Mouse (Mus musculus) embryo, embryonic 10 days (tissue): Measurements from ENCODE around the gene Prrt1.

ENCODE experiments used
- DNase-seq: peaks from one replicate; pipeline ENCODE4 v3.0.0-alpha.2; 2015; ENCODE audit warnings: low spot score

The Prrt1 gene

DNA sequence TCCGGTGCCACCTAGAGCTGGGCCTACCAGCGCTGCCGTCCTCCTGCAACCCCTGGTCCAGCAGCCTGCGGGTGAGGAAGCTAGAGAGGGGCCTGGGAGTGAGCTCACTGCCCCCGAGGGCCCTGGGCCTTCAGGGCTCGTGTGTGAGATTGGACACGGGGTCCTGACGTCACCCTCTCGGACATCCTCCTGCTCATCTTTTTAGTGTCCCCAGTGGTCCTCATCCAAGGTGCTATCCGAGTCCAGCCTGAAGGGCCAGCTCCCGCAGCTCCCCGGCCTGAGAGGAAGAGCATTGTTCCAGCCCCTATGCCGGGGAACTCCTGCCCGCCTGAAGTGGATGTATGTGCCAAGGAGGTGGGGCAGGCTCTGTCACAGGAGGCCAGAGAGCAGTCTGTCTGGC lies 21.4 kb downstream of the Prrt1 start:
- no peak for DNase-seq

DNA sequence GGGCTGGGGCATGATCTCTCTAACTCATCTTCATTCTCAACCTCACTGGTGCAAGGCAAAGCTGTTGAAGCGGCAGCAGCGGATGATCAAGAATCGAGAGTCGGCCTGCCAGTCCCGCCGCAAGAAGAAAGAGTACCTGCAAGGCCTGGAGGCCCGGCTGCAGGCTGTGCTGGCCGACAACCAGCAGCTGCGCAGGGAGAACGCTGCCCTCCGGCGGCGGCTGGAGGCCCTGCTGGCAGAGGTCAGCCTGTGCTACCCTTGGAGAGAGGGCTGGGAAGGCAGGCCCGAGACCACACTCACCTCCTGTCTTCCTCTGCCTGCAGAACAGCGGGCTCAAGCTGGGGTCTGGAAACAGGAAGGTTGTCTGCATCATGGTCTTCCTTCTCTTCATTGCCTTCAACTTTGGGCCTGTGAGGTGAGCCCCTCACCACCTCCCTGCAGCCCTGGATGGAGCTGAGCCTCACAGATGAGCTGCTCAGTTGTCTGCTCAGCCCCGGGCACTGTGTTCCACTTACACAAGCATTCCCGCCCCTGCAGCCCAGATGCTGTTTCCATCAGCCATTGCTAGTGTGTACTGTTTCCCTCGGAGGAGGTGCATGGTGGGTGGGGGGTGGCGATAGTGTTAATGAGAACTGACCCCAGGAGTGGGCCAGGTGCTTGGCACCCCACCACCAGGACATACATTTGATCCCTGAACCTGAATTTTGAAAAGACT lies 22.3 kb downstream of the Prrt1 start:
- DNase-seq, result peak; percentile 63

DNA sequence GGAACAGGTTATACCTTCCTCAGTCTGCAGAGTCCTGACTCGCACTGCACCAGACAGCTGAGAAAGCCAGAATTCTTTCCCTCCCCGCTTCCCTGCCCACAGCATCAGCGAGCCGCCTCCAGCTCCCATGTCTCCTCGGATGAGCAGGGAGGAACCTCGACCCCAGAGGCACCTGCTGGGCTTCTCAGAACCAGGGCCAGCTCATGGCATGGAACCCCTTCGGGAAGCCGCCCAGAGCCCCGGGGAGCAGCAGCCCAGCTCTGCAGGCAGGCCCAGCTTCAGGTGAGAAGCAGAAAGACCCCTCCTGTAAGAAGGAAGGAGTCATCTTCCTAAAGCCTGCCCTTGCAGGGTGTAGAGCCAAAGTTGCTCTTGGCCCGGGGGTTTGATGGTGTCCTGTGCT lies 23.2 kb downstream of the Prrt1 start:
- DNase-seq, result no peak

DNA sequence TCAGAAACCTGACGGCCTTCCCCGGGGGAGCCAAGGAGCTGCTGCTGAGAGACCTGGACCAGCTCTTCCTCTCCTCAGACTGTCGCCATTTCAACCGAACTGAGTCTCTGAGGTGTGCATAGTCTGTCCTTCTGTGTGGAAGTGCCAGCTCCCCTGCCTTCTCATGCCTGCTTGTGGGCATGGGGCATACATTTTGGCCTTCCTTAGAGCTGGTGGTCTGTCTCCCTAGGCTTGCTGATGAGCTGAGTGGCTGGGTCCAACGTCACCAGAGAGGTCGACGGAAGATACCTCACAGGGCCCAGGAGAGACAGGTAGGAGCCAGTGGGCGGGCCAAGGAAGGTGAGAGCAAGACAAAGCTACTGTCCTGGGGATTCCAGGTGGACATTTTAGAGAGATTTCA lies 23.7 kb downstream of the Prrt1 start:
- DNase-seq, result no peak

DNA sequence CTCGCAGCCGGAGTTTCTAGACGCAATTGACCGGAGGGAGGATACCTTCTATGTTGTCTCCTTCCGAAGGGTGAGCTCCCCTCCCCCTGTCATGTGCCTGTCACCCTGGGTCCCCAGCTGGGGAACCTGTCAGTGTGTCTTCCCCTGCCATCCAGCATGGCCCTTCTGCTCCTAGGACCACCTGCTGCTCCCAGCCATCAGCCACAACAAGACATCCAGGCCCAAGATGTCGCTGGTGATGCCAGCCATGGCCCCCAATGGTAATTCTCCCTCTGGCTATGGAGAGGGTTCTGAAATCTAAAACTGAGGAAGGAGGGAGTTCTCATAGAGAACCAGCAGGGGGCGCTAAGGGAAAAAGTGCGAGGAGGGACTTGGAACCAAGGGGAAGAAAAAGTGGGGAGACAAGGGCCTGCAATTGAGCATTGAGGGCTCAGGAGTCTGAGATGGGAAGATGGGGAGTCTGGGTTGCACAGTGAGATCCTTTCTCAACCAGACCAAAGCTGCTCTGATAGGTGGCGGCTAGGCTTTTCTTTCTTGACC lies 24.5 kb downstream of the Prrt1 start:
- DNase-seq, result peak; percentile 57

DNA sequence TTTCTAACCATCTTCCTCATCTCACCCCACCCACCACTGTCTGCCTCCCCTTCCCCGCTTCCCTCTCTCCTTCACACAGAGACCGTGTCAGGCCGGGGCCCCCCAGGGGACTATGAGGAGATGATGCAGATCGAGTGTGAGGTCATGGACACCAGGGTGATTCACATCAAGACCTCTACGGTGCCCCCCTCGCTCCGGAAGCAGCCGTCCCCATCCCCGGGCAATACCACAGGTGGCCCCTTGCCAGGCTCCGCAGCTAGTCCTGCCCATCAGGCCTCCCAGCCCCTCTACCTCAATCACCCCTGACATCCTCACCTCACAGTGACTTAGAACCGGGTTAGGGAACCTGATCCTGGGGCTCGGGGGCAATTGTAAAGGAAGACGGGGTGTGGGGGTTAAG lies 25.1 kb downstream of the Prrt1 start:
- DNase-seq, result no peak

DNA sequence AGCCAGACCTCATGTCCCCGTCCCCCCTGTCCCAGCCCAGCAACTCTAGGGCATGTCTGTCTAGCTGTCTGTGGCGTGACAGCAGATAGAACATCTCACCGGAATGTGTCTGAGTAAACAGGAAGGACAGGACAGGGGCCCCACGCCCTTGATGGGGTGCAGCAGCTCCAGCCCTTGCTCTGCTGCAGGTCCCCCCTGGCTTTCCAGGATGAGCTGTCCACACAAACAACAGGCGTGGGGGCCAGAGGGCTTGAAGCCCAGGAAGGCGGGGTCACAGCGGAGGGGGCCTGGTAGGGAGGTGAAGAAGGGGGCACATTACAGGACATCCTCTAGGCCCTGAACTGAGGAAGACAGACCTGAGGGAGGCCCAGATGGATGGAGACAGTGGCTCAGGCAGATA lies 25.8 kb downstream of the Prrt1 start:
- DNase-seq, result no peak

DNA sequence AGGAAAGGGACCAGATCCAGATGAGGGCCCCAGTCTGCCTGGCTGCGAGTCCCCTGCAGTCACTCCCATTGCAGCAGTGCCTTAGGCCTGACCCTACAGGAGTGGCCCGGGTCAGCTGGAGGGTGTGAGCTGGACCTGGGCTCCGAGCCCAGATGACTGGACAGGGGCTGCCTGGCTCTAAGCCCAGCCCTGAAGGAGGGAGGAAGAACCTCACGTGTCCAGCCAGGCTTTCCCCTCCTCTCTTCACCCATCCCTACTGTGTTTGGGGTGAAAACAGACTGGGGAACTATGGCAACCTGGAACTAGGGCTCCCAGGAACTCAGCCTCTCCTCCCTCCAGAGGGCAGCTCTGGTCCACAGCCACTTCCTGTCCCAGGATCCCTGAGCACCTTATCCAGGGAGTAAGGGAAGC lies 26.3 kb downstream of the Prrt1 start:
- DNase-seq, result no peak

DNA sequence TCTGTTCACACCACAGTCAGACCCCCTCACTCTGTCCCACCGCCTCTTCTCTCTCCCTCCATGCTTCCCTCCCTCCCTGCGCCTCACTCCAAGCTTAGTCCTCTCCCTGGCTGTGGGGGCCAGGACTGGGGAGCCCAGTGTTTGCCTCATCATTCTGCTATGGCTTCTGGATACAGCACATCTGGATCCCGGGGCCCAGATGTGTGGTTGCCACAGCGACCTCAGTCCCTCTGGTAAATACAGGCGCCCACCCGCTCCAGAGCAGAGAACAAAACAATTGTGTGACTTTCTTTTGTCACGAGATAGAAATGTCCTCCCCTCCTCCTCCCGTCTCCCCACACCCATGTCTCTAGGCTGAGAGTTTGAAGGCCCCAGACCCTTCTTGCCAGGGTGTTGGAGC lies 27.3 kb downstream of the Prrt1 start:
- no peak for DNase-seq

DNA sequence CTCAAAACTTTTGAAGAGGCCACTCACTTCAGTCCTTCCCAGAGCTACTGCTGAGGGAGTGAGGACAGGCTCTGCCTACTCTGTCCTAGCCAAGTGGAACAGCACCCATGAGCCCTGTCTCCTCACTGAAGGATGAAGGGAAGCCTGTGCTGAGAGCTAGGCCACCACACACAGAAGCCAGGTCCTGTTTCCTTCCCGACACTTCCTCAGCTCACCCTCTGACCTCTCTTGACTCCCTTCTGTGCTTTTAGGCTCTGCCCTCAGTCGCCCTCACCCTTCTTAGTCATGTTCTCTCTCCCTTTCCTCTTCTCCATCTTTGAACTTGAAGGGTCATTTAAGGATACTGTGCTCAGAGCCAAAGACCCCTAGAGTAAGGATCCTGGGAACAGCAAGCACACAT lies 27.9 kb downstream of the Prrt1 start:
- DNase-seq, result no peak

DNA sequence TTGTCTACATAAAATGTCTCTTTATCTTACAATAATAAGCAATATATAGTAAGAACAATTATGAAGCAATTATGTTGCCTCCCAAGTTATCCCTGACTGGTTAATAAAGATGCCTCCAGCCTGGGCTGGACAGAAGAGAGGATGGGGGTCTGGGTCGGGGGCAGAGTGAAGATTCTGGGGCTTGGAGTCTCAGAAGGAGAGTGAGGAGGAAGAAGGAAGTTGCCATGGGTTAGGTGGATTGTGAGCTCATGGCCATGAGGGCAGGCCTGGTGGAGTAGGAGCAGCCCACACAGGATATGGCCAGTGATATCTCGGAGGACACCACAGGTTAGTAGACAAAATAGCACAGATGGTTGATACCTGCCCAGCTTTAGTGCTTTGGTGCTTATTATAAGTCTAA lies 28.8 kb downstream of the Prrt1 start:
- no peak for DNase-seq

DNA sequence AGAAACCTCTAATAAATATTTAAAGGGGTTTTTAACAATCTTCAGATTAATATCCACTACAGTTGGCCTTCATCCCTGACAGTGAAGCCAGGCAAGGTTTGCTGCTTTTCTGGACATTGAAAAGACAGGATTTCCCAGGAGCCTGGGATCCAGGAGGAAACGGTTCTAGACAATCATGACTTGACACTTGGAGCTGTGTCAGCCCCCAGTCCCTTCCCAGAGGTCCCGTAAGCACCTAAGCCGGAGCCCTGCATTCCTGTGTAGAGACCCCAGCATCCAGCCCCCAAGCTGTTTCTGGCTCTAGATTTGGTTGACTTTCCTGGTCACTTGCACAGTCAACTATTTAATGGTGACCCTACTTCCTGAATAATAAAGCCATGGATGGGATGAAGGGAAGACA lies 29.3 kb downstream of the Prrt1 start:
- DNase-seq, result no peak

DNA sequence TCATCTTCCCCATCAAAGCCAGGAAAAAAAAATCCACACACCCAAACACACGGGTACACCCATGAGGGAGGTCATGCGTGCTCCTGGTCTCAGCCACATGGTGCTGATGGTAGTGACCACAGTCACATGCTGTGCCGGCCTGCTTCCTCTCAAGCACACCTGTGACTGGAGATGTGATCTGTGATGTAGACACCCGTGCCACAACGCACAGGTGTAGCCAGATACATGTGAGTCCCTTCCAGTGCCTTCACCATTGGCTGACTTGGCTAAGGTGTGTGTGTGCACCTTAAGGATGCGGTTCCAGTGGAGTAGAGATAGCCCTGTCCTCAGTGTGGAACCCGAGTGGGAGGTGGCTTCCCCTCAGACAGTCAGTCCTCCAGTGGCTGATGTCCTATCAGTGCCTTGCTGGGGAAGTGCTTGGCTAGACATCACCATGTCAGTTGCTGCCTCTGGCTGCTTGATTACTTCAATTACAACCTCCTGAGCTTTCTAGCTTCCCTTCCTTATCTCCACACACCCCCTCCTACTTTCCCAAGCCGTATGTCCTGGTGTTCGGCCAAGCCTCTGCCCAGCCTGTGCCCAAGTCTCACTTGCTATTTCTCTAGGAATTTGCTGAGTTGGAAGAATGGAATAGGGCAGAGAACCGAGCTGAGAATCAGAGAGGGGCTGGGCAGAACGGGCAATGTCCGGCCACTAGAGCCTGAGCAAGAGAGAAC lies 30.0 kb downstream of the Prrt1 start:
- DNase-seq, result no peak

DNA sequence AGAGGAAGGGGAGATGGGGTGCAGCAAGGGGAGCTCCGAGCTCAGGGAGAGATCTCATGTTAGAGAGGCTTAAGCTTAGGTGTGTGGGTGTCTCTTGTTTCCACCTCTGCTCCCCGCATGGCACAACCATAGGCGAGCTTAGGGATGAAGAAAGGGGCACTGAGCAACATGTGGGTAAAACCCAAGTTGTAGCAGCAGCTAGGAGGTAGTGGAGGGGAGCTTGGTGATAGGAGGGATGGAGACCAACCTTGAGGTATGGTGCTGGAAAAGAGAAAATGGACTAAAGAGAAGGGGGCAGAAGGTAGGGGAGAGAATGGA lies 30.5 kb downstream of the Prrt1 start:
- no peak for DNase-seq

DNA sequence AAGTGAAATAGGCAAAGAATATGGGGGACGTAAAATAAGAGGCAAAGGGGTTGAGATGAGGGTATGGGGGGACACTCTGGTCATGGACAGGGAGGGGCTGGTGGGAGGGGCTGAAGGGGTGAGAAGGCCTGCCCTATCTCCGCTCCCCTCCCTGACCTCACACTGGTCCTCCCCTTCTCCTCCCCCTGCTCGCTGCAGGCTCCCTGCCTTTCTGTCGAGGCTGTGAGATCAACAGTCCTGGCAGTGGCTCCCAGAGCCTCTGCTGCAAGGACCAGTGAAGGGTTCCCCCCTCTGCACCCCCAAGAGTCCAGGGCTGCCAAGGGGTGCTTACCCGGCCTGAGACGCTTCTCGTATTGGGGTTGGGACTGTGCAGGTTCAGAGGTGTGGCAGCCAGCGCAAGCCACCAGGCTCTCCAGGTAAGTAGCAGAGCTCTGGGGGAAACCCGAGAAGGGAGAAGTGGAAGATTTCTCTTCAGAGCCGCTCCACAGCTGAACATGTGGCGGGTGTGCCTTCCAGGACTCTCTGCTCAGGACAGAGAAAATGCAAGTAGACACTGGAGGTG lies 31.0 kb downstream of the Prrt1 start:
- no peak for DNase-seq

DNA sequence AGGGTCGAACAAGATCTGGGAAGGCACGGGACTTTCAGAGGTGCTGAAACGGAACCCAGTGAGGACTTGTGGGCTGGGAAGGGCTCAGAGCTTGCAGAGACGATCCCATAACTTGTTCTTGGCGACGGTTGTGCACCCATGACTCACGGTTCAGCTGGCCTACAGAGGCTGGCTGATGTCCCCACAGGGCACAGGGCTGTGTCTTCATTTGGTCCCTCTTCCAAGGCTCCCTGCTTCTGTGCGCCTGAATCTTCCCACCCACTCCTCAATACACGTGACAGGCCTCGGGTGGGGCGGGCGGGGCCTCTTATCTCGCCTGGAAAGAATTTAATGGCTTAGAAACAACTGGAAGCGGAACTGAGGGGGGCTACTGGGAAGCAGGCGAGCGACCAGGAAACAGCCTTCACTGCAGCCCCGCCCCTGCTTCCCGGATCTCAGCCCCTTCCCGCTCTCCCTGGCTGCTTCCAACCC lies 31.8 kb downstream of the Prrt1 start:
- DNase-seq, result no peak

DNA sequence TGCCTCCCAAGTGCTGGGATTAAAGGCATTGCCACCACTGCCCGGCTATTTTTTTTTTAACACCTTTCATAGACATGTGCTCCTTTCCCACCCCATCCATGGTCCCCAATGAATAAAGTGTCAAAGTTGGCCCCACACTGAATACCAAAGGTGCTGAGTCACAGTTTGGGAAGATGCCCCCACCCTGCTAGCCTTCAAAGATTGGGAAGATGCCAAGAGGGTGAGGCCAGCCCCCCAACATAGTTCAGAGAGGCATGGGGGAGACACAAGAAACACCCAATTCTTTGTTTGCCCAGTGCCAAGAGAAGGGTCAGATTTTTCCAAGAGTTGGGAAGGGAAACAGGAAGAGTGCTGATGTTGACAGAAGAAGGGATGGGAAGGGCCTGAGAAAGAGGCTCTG lies 33.1 kb downstream of the Prrt1 start:
- DNase-seq, result no peak

DNA sequence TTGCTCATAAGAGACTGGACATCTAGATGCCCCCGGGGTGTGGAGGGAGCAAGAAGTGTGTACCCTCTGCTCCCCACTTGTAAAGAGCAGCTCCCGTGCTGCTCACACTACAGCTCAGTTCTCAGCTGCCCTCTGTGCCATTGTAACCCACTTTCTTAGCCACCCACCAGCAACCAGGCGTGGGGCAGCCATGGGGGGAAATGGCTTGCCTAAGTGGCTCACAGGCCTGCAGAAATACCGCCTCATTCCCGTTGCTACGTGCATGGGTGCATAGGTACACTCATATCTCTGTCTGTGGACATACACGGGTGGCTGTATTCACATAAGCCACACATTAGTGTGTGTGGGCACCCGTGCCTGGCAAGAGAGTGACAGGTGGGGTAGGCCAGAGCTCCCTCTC lies 33.6 kb downstream of the Prrt1 start:
- DNase-seq, result no peak

DNA sequence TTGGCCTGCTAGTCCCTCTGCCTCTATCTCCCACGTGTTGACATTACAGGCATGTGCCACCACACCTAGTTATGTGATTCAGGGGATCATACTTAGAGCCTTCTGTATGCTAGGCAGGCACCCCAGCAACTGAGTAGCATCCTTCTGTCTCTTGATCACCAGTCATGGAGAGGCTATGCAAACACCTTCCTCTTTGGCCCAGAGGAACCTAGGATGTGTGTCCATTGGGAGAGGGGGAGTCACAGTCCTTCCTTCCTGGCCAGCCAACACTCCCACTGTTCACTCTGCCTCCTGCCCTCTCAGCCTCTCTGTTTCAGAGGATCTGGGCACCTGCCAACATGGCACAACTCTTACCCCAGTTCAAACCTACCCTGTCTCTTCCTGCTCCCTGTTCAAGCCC lies 34.2 kb downstream of the Prrt1 start:
- DNase-seq, result no peak

DNA sequence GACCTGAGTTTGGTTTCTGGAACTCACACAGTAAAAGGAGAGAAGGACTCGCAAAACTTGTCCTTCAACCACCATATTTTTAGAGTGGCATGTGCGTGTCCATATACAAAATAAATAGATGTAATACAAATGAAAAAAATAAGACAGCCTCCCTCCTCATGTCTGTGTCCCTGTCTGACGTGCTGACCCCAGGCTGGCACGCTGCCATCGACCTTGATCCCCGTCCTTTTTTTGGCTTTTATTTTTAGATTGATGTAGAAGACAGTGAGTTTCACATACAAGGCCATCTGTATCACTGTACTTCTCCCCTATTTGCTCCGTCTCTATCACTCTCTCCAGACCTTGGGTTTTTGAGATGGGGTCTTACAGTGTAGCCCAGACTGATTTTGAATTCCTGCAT lies 35.1 kb downstream of the Prrt1 start:
- no peak for DNase-seq

DNA sequence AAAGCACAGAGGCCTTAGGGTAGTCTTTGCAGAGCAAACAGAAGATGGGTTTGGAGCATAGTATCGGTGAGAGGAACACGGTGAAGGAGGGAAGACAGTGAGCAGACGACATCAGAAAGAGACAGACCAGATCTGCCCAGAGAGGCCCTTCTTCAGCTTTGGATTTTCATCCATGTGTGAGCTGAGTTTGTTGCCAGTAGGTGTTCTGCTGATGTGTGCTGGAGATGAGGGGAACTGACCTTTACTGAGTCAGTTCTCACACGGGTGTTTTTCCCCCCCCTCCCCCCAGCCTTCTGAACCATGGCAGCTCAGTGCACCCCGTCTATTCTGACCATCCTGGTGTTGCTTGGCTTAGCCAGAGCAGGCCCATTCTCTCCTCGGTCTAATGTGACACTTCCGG lies 40.9 kb downstream of the Prrt1 start, which contains the start of gene Tnxb:
Tnxb (plus strand) TSS at position 301 of the 400 bp plus-strand sequence.
- no peak for DNase-seq

DNA sequence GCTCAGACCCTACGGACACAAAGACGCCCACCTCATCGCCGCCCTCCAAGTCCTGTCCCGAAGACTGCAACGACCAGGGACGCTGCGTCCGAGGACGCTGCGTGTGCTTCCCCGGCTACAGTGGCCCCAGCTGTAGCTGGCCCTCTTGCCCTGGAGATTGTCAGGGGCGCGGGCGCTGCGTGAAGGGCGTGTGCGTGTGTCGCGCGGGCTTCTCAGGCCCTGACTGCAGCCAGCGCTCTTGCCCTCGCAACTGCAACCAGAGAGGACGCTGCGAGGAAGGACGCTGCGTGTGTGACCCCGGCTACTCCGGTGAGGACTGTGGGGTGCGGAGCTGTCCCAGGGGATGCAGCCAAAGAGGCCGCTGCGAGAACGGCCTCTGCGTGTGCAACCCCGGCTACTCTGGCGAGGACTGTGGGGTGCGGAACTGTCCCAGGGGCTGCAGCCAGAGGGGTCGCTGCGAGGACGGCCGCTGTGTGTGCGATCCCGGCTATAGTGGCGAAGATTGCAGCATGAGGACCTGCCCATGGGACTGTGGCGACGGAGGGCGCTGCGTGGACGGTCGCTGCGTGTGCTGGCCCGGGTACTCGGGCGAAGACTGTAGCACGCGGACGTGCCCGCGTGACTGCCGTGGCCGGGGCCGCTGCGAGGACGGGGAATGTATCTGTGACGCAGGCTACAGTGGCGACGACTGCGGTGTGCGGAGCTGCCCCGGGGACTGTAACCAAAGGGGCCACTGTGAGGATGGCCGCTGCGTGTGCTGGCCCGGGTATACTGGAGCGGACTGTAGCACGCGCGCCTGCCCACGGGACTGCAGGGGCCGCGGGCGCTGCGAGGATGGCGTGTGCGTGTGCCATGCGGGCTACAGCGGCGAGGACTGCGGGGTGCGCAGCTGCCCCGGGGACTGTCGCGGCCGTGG lies 42.1 kb downstream of the Prrt1 start:
- DNase-seq, result peak; percentile 61
